Mouse (Mus musculus) stomach, postnatal 0 days (tissue): ENCODE results near the gene Syt1.

ENCODE experiments used
- CTCF ChIP-seq: IDR thresholded peaks from 2 replicates; pipeline ENCODE4 v1.5.1; 2016; ENCODE audit warnings: antibody characterized with exemption, low read depth, mild to moderate bottlenecking, moderate library complexity
- EP300 ChIP-seq: optimal IDR thresholded peaks from 2 replicates; pipeline ENCODE3; 2016; ENCODE audit warnings: antibody characterized with exemption

GRCm38 (mm10) chr10:109010241-109011193 is at the start of gene Syt1:
- TF ChIP-seq EP300 (no peak), CTCF (no peak)
